Mouse (Mus musculus) T-helper 17 cell (primary cell): ENCODE data around the gene Zc3hc1.
"Not testable (repeated sequence)": the region's sequence is repeated elsewhere in the genome, so short reads cannot be mapped to it uniquely, and the experiment has no call there.

Source experiments
- in situ Hi-C, 2 experiments: fragments of 300-600 bp; cut with MboI, MseI; formaldehyde crosslinking; loops; 1 replicate in 1 of 2; 2 replicates in 1 of 2; pipeline ENCODE4 v1.15.1; 2025; ENCODE audit warnings: high pct_unique_total_duplicates in 2 of 2

The Zc3hc1 gene

GRCm38 (mm10) chr6:30390714-30391697, at the start of gene Zc3hc1:
Zc3hc1 (minus strand) TSS chr6:30391028.
- in situ Hi-C loops: no loop called here

- in situ Hi-C loops: loop anchor here in 1 of 2 experiments (5.0 to 10.0 kb wide), 2 partner anchors 288 to 365 kb away; no protein-coding TSS in a partner anchor
These were observed 48.7 kb upstream of the Zc3hc1 start for GRCm38 (mm10) chr6:30439576-30439975.

- in situ Hi-C loops: loop anchor here in 1 of 2 experiments (5.0 to 10.0 kb wide), 2 partner anchors 290 to 368 kb away; no protein-coding TSS in a partner anchor
These were observed 46.2 kb upstream of the Zc3hc1 start for GRCm38 (mm10) chr6:30437054-30437453.

- in situ Hi-C loops: loop anchor here in 1 of 2 experiments (5.0 to 10.0 kb wide), 2 partner anchors 291 to 368 kb away; no protein-coding TSS in a partner anchor
These were observed 45.6 kb upstream of the Zc3hc1 start for GRCm38 (mm10) chr6:30436476-30436875.

- in situ Hi-C loops: loop anchor here in 1 of 2 experiments (10.0 kb wide), 1 partner anchor 372 kb away; no protein-coding TSS in a partner anchor
These were observed 41.8 kb upstream of the Zc3hc1 start for GRCm38 (mm10) chr6:30432461-30433192.

- in situ Hi-C loops: loop anchor here in 1 of 2 experiments (10.0 kb wide), 1 partner anchor 388 kb away; no protein-coding TSS in a partner anchor
These were observed 26.0 kb upstream of the Zc3hc1 start for GRCm38 (mm10) chr6:30416801-30417200.

GRCm38 (mm10) chr6:30416126-30416525, 25.3 kb upstream of the Zc3hc1 start:
- in situ Hi-C loops: loop anchor here in 1 of 2 experiments (10.0 kb wide), 1 partner anchor 389 kb away; no protein-coding TSS in a partner anchor

GRCm38 (mm10) chr6:30411311-30411710, 20.5 kb upstream of the Zc3hc1 start:
- in situ Hi-C loops: loop anchor here (5.0 to 10.0 kb wide), 2 partner anchors 51 to 393 kb away; no protein-coding TSS in a partner anchor

GRCm38 (mm10) chr6:30409399-30410093, 18.7 kb upstream of the Zc3hc1 start:
- in situ Hi-C loops: loop anchor here (5.0 to 10.0 kb wide), 3 partner anchors 53 to 573 kb away; no protein-coding TSS in a partner anchor

- in situ Hi-C loops: loop anchor here in 1 of 2 experiments (5.0 kb wide), 1 partner anchor 574 kb away; no protein-coding TSS in a partner anchor
These were observed 17.4 kb upstream of the Zc3hc1 start for GRCm38 (mm10) chr6:30408276-30408675.

- in situ Hi-C loops: loop anchor here (5.0 kb wide), 1 partner anchor 578 kb away; no protein-coding TSS in a partner anchor
These were observed 13.8 kb upstream of the Zc3hc1 start for GRCm38 (mm10) chr6:30404671-30405070.

- in situ Hi-C loops: loop anchor here in 1 of 2 experiments (5.0 kb wide), 1 partner anchor 579 kb away; no protein-coding TSS in a partner anchor
These were observed 12.6 kb upstream of the Zc3hc1 start for GRCm38 (mm10) chr6:30403465-30403864.

GRCm38 (mm10) chr6:30402091-30402491, 11.3 kb upstream of the Zc3hc1 start:
- in situ Hi-C loops: loop anchor here in 1 of 2 experiments (5.0 kb wide), 1 partner anchor 580 kb away; no protein-coding TSS in a partner anchor

- in situ Hi-C loops: loop anchor here in 1 of 2 experiments (5.0 kb wide), 1 partner anchor 581 kb away; no protein-coding TSS in a partner anchor
These were observed 10.6 kb upstream of the Zc3hc1 start, which contains the start of gene Klhdc10 for GRCm38 (mm10) chr6:30401308-30402015. Klhdc10 (plus strand) TSS chr6:30401868.

GRCm38 (mm10) chr6:30400716-30401115, 9.9 kb upstream of the Zc3hc1 start:
- in situ Hi-C loops: loop anchor here in 1 of 2 experiments (5.0 kb wide), 1 partner anchor 582 kb away; no protein-coding TSS in a partner anchor

GRCm38 (mm10) chr6:30400146-30400545, 9.3 kb upstream of the Zc3hc1 start:
- in situ Hi-C loops: loop anchor here in 1 of 2 experiments (5.0 kb wide), 1 partner anchor 582 kb away; no protein-coding TSS in a partner anchor

GRCm38 (mm10) chr6:30391996-30392395, 1.2 kb upstream of the Zc3hc1 start:
- in situ Hi-C loops: no loop called here

- in situ Hi-C loops: not testable (repeated sequence)
These were observed 557 bp downstream of the Zc3hc1 start for GRCm38 (mm10) chr6:30390271-30390670.

- in situ Hi-C loops: loop anchor here in 1 of 2 experiments (10.0 kb wide), 1 partner anchor 776 kb away; the partner anchor contains the start of gene Tnpo3
These were observed 9.7 kb downstream of the Zc3hc1 start for GRCm38 (mm10) chr6:30381116-30381515.
